Mouse (Mus musculus): ENCODE results near the gene Tmem19. TPM values are rescaled to one million over a fixed set of nuclear protein-coding genes. Genes with fewer than 3 reads are reported as not detected.

The Tmem19 gene
- 24.3 and 30.1 TPM in 2 replicates for polyA plus RNA-seq (2014; fragmentation: Nextera tagmentation; extraction: Ambion mirVana)

DNA sequence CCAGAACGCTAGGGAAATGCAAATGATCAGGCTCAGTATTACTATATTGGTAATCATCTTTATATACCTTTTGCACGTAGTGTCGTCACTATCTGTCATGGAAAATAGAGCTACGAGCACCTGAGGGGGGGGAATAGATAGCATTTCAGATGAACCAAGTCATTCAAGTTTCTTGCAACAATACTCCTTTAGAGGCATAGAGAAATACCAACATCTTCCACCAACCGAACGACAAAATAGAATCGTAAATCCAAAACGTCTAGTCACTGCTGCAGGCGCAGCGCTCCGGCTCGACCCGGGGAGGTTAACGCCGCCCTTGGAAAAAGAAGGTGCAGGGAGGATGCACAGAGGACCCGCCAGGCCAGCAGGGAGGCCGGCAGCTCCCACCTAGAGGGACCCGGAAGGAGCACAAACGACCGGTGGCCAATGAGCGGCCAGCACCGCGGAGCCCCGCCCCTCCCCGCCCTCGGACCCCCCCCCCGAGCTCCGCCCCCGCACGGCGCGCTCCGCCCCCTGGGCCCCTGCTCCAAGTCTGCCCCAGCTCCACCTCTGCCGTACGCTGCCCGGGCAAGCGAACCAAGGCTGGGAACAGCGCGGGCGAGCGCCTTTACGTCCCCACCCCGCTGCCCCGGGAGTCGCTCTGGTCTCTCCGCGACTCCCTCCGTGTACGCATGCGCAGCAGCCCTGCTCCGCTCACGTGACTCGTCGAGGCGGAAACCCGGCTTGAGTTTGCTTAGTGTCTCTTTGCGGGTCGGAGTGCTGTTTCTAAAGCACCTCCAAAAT, at the start of gene Tmem19:
TSS of gene Tmem19 (minus strand) at position 662 of the 783 bp plus-strand sequence.
- Histone ChIP-seq H3K9ac (ENCODE audit: low read length) (peak within 1 kb of the TSS; percentile 78), H3K27ac (replicated peaks in 1 of 2; ENCODE audit: control insufficient read depth in 1 of 2, insufficient read depth in 1 of 2, low read depth in 2 of 2, low read length in 2 of 2) (peak within 1 kb of the TSS; percentile 95 to 98), H3K4me2 (ENCODE audit: low read length) (peak within 1 kb of the TSS; percentile 91), H3K27me3 (ENCODE audit: control insufficient read depth, insufficient read depth, low read length) (no peaks in the 10 kb centered on the region), H3K36me3 (ENCODE audit: control insufficient read depth, insufficient read depth, low read length) (peaks cover 6% of the 10 kb centered on the region; the same call in 1 of the 2 replicates), H3K4me3 (ENCODE audit: control insufficient read depth in 1 of 2, insufficient read depth in 1 of 2, low read depth in 1 of 2, low read length in 2 of 2) (peak within 1 kb of the TSS; percentile 61 to 84), H3K4me1 (ENCODE audit: control insufficient read depth in 2 of 2, insufficient read depth in 2 of 2, low read length in 2 of 2) (peaks cover 3 to 8% of the 10 kb centered on the region in 2 experiments; a peak in 2 of 4 replicates), H3K9me3 (ENCODE audit: control insufficient read depth, low read length) (no peaks in the 10 kb centered on the region)
- ATAC-seq (ENCODE audit: insufficient number of reproducible peaks, insufficient read depth, low FRiP score, low read depth) = peak; percentile 100
- under 1% methylated on average over 56 of the region's 58 CpGs for WGBS

DNA sequence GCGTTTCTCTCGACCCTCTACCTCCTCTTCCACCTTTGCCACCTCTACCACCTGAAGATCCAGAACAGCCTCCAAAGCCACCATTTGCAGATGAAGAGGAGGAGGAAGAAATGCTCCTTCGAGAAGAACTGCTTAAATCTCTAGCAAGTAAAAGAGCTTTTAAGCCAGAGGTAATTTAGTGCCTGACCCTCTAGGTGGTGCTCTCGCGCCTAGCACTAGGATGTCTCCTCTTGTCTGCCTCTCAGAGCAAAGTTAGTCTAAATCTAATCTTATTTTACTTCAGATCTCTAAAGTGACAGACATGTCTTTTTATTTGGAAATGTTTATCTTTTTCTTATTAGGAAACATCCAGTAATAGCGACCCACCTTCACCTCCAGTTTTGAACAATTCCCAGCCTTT, 44.1 kb upstream of the Tmem19 start:
- 71% methylated on average over 6 of the region's 6 CpGs for WGBS
- no peak overlapping the region for H3K27ac ChIP-seq (replicated peaks in 1 of 2; ENCODE audit: control insufficient read depth in 1 of 2, insufficient read depth in 1 of 2, low read depth in 2 of 2, low read length in 2 of 2)
- H3K9me3 ChIP-seq (ENCODE audit: control insufficient read depth, low read length) = no peaks in the 10 kb centered on the region
- no peak overlapping the region for H3K4me3 ChIP-seq (ENCODE audit: control insufficient read depth in 1 of 2, insufficient read depth in 1 of 2, low read depth in 1 of 2, low read length in 2 of 2)
- no peaks in the 10 kb centered on the region for H3K27me3 ChIP-seq (ENCODE audit: control insufficient read depth, insufficient read depth, low read length)
- ATAC-seq (ENCODE audit: insufficient number of reproducible peaks, insufficient read depth, low FRiP score, low read depth) = no peak
- H3K4me1 ChIP-seq (ENCODE audit: control insufficient read depth in 2 of 2, insufficient read depth in 2 of 2, low read length in 2 of 2) = no peaks in the 10 kb centered on the region
- peaks cover 92% of the 10 kb centered on the region for H3K36me3 ChIP-seq (ENCODE audit: control insufficient read depth, insufficient read depth, low read length)
- H3K4me2 ChIP-seq (ENCODE audit: low read length) = no peak overlapping the region
- H3K9ac ChIP-seq (ENCODE audit: low read length) = no peak overlapping the region

DNA sequence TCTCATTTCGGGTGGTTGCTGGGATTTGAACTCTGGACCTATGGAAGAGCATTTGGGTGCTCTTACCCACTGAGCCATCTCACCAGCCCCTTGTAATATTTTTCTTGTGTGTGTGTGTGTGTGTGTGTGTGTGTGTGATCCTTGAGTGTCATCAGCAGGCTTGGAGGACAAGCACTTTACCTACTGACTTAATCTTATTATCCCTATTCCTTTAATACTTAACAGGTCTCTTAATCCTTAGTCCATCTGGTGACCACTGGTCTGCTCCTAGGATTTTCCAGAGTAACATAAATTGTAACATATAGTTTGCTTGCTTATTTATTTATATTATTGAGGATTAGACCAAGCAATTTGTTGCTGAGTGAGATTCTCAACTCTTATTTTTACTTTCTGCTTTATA, 29.6 kb upstream of the Tmem19 start:
- peaks cover 76% of the 10 kb centered on the region for H3K36me3 ChIP-seq (ENCODE audit: control insufficient read depth, insufficient read depth, low read length)
- WGBS = 89% methylated on average over 1 of the region's 1 CpGs
- H3K27ac ChIP-seq (replicated peaks in 1 of 2; ENCODE audit: control insufficient read depth in 1 of 2, insufficient read depth in 1 of 2, low read depth in 2 of 2, low read length in 2 of 2) = no peak overlapping the region
- no peaks in the 10 kb centered on the region for H3K9me3 ChIP-seq (ENCODE audit: control insufficient read depth, low read length)
- H3K27me3 ChIP-seq (ENCODE audit: control insufficient read depth, insufficient read depth, low read length) = no peaks in the 10 kb centered on the region
- ATAC-seq (ENCODE audit: insufficient number of reproducible peaks, insufficient read depth, low FRiP score, low read depth) = no peak
- no peak overlapping the region for H3K9ac ChIP-seq (ENCODE audit: low read length)
- H3K4me1 ChIP-seq (ENCODE audit: control insufficient read depth in 2 of 2, insufficient read depth in 2 of 2, low read length in 2 of 2) = peaks cover 0 to 12% of the 10 kb centered on the region in 2 experiments; a peak in 3 of 4 replicates
- H3K4me2 ChIP-seq (ENCODE audit: low read length) = no peak overlapping the region
- H3K4me3 ChIP-seq (ENCODE audit: control insufficient read depth in 1 of 2, insufficient read depth in 1 of 2, low read depth in 1 of 2, low read length in 2 of 2) = no peak overlapping the region

DNA sequence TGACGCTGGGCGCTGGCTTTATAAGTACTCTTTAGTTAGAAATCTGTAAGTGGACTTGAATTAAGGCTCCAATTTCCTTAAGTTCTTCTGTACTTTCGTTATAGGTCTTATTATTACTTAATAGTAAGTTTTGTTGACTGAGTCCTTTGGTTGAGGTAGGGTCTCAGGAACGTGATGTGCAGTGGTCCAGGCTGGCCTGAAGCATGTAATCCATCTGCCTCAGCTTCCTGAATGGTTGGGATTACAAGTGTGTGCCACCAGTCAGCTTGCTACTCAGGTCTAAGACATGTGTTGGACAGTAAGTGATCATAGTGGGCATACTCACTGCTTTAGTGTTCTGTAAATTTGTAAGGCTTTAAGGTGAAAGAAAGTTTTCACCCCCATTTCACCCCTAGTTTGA, 28.8 kb upstream of the Tmem19 start:
- H3K27me3 ChIP-seq (ENCODE audit: control insufficient read depth, insufficient read depth, low read length) = no peaks in the 10 kb centered on the region
- peaks cover 0 to 12% of the 10 kb centered on the region in 2 experiments; a peak in 3 of 4 replicates for H3K4me1 ChIP-seq (ENCODE audit: control insufficient read depth in 2 of 2, insufficient read depth in 2 of 2, low read length in 2 of 2)
- peaks cover 70% of the 10 kb centered on the region for H3K36me3 ChIP-seq (ENCODE audit: control insufficient read depth, insufficient read depth, low read length)
- no peak overlapping the region for H3K4me3 ChIP-seq (ENCODE audit: control insufficient read depth in 1 of 2, insufficient read depth in 1 of 2, low read depth in 1 of 2, low read length in 2 of 2)
- WGBS = 89% methylated on average over 4 of the region's 4 CpGs
- no peak for ATAC-seq (ENCODE audit: insufficient number of reproducible peaks, insufficient read depth, low FRiP score, low read depth)
- H3K27ac ChIP-seq (replicated peaks in 1 of 2; ENCODE audit: control insufficient read depth in 1 of 2, insufficient read depth in 1 of 2, low read depth in 2 of 2, low read length in 2 of 2) = no peak overlapping the region
- H3K4me2 ChIP-seq (ENCODE audit: low read length) = no peak overlapping the region
- no peak overlapping the region for H3K9ac ChIP-seq (ENCODE audit: low read length)
- no peaks in the 10 kb centered on the region for H3K9me3 ChIP-seq (ENCODE audit: control insufficient read depth, low read length)

DNA sequence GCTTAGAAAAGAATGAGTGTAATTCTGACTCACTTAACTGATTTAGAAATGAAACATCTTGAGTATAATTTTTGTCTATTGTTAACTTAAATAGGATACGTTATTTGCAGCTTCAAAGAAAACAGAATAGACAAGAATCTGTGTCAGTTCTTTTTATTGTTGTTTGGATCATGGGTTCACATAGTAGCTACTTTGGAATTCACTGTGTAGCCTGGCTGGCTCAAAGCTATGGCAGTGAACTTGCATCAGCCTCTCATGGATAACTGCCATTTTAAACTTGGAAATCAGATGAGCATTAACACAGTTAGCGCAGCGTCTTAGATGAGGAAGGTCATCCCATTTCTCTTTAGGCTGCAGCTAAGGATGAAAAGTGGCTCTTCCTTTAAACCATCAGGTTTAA, 25.6 kb upstream of the Tmem19 start:
- Histone ChIP-seq H3K9ac (ENCODE audit: low read length) (no peak overlapping the region), H3K9me3 (ENCODE audit: control insufficient read depth, low read length) (no peaks in the 10 kb centered on the region), H3K4me3 (ENCODE audit: control insufficient read depth in 1 of 2, insufficient read depth in 1 of 2, low read depth in 1 of 2, low read length in 2 of 2) (no peak overlapping the region), H3K27me3 (ENCODE audit: control insufficient read depth, insufficient read depth, low read length) (no peaks in the 10 kb centered on the region), H3K4me2 (ENCODE audit: low read length) (0 out of 2 replicates have a peak overlapping the region, but pooled peaks have one; percentile 21), H3K27ac (replicated peaks in 1 of 2; ENCODE audit: control insufficient read depth in 1 of 2, insufficient read depth in 1 of 2, low read depth in 2 of 2, low read length in 2 of 2) (no peak overlapping the region), H3K4me1 (ENCODE audit: control insufficient read depth in 2 of 2, insufficient read depth in 2 of 2, low read length in 2 of 2) (peaks cover 0 to 15% of the 10 kb centered on the region in 2 experiments; a peak in 3 of 4 replicates), H3K36me3 (ENCODE audit: control insufficient read depth, insufficient read depth, low read length) (peaks cover 38% of the 10 kb centered on the region)
- ATAC-seq (ENCODE audit: insufficient number of reproducible peaks, insufficient read depth, low FRiP score, low read depth) = no peak
- 90% methylated on average over 3 of the region's 3 CpGs for WGBS

DNA sequence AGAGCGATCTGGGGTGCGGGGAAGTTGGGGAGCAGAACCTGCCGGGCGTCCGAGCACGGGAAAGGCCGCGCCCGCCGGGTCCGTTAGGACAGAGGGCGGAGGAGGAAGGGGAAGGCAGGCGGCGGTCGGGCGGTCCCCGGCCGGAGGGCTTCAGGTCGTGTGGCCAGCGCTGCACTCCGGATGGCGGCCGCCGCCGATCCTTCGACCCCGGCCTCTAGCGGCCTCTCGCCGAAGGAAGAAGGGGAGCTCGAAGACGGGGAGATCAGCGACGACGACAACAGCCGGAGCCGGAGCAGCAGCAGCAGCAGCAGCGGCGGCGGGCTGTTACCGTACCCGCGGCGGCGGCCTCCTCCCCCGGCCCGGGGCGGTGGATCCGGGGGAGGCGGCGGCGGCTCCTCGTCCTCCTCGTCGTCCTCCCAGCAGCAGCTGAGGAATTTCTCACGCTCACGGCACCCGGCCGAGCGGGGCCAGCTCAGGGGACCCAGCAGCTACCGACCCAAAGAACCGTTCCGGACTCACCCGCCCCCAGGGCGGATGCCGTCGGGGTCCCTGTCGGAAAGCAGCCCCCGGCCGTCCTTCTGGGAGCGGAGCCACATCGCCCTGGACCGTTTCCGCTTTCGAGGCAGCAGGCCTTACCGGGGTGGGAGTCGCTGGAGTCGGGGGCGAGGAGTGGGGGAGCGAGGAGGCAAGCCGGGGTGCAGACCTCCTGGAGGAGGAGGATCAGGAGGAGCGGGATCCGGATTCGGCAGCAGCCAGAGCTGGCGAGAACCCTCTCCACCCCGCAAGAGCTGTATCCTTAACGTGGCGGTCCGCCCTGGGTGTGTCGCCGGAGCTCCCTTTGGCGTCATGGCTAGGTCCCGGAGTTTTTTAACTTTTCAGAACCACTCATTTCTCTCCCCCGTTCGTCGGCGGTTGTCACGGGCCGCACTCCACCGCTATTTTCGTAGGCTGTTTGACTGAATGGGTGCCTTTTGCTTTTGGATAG, 23.0 kb upstream of the Tmem19 start:
- Histone ChIP-seq H3K4me2 (ENCODE audit: low read length) (peak overlapping the region; percentile 89), H3K4me3 (ENCODE audit: control insufficient read depth in 1 of 2, insufficient read depth in 1 of 2, low read depth in 1 of 2, low read length in 2 of 2) (peak overlapping the region; percentile 75 to 85), H3K9me3 (ENCODE audit: control insufficient read depth, low read length) (no peaks in the 10 kb centered on the region), H3K4me1 (ENCODE audit: control insufficient read depth in 2 of 2, insufficient read depth in 2 of 2, low read length in 2 of 2) (peaks cover 2 to 33% of the 10 kb centered on the region in 2 experiments), H3K9ac (ENCODE audit: low read length) (peak overlapping the region; percentile 93), H3K27me3 (ENCODE audit: control insufficient read depth, insufficient read depth, low read length) (no peaks in the 10 kb centered on the region), H3K27ac (replicated peaks in 1 of 2; ENCODE audit: control insufficient read depth in 1 of 2, insufficient read depth in 1 of 2, low read depth in 2 of 2, low read length in 2 of 2) (peak overlapping the region; percentile 93 to 98), H3K36me3 (ENCODE audit: control insufficient read depth, insufficient read depth, low read length) (peaks cover 16% of the 10 kb centered on the region)
- peak; percentile 14 for ATAC-seq (ENCODE audit: insufficient number of reproducible peaks, insufficient read depth, low FRiP score, low read depth)
- under 1% methylated on average over 93 of the region's 101 CpGs for WGBS

DNA sequence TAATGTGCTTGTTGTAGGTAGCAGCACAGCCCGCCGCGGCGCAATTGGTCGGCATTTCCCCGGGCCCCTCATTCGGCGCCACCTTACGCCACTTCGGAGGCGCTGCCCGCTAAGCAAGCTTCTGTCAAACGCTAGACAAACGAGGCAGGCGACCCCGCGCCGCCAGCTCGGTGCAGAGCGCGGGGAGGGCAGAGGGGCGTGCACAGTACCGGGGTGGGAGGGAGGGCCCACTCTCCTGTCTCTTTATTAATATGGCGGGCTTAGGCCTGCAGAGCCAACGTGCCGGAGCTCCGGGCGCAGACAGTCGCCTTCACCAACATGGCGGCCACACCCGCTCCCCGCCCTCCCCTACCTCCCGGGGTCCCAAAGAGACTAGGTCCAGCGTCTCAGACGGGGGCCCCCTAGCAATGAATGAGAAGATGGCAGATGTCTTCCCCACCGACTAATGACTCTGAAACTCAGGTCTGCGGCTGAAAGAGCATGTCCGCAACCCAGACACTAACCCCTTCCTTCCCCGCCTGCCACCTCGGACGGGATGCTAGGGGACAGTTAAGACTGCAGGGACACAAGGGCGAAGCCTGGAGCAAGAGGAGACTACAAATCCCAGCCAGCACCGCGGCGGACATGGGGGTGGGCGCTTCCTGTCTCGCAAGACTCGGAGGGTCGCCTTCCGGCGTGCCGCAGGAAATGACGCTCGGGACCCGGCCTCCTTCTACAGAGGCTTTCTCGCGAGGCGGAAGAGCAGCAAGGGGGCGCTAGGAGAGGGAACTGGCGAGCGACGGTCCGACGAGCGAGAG, 22.1 kb upstream of the Tmem19 start, which contains the start of the genes Thap2 and Zfc3h1:
TSS of gene Thap2 (minus strand) at position 223 of the 797 bp plus-strand sequence.
TSS of gene Zfc3h1 (plus strand) at position 739 of the 797 bp plus-strand sequence.
- Histone ChIP-seq H3K36me3 (ENCODE audit: control insufficient read depth, insufficient read depth, low read length) (peaks cover 10% of the 10 kb centered on the region), H3K4me2 (ENCODE audit: low read length) (peak within 1 kb of the TSS; percentile 89), H3K4me3 (ENCODE audit: control insufficient read depth in 1 of 2, insufficient read depth in 1 of 2, low read depth in 1 of 2, low read length in 2 of 2) (peak within 1 kb of the TSS; percentile 75 to 85), H3K9ac (ENCODE audit: low read length) (peak within 1 kb of the TSS; percentile 93), H3K4me1 (ENCODE audit: control insufficient read depth in 2 of 2, insufficient read depth in 2 of 2, low read length in 2 of 2) (peaks cover 2 to 33% of the 10 kb centered on the region in 2 experiments), H3K27ac (replicated peaks in 1 of 2; ENCODE audit: control insufficient read depth in 1 of 2, insufficient read depth in 1 of 2, low read depth in 2 of 2, low read length in 2 of 2) (peak within 1 kb of the TSS; percentile 98), H3K9me3 (ENCODE audit: control insufficient read depth, low read length) (no peaks in the 10 kb centered on the region), H3K27me3 (ENCODE audit: control insufficient read depth, insufficient read depth, low read length) (no peaks in the 10 kb centered on the region)
- peak; percentile 98 for ATAC-seq (ENCODE audit: insufficient number of reproducible peaks, insufficient read depth, low FRiP score, low read depth)
- WGBS = under 1% methylated on average over 65 of the region's 65 CpGs

Measured in heart, embryonic 14.5 days (tissue).